Mouse (Mus musculus): ENCODE measurements around the gene Nmnat3. TPM values are rescaled to one million over a fixed set of nuclear protein-coding genes. Genes with fewer than 3 reads are reported as not detected.

Gene Nmnat3
- polyA plus RNA-seq, 1 experiment from 2014 or later = 1.4 TPM

GRCm38 (mm10) chr9:98428783-98429182 lies 141.5 kb downstream of the Nmnat3 start:
- H3K4me1 ChIP-seq (replicated peaks) = peaks cover 41% of the 10 kb centered on the region
- H3K9ac ChIP-seq = no peak overlapping the region
- H3K4me2 ChIP-seq = no peak overlapping the region; the same call in 1 of the 2 replicates
- H3K27me3 ChIP-seq = 0 out of 2 replicates have a peak, but pooled peaks cover 9% of the 10 kb centered on the region
- WGBS = 57% methylated on average over 8 of the region's 8 CpGs
- no peak for ATAC-seq (ENCODE audit: low FRiP score, low read depth)
- H3K27ac ChIP-seq (replicated peaks) = no peak overlapping the region
- no peaks in the 10 kb centered on the region for H3K9me3 ChIP-seq
- no peaks in the 10 kb centered on the region for H3K36me3 ChIP-seq
- H3K4me3 ChIP-seq = no peak overlapping the region

- peak overlapping the region; percentile 24; the same call in 1 of the 2 replicates for H3K4me2 ChIP-seq
- H3K4me3 ChIP-seq = no peak overlapping the region
- 0 out of 2 replicates have a peak overlapping the region, but pooled peaks have one; percentile 3 for H3K27ac ChIP-seq (replicated peaks)
- no peak overlapping the region for H3K9ac ChIP-seq
- H3K9me3 ChIP-seq = no peaks in the 10 kb centered on the region
- no peaks in the 10 kb centered on the region for H3K36me3 ChIP-seq
- ATAC-seq (ENCODE audit: low FRiP score, low read depth) = peak; percentile 52
- WGBS = 5% methylated on average over 7 of the region's 7 CpGs
- 0 out of 2 replicates have a peak, but pooled peaks cover 9% of the 10 kb centered on the region for H3K27me3 ChIP-seq
- H3K4me1 ChIP-seq (replicated peaks) = peaks cover 33% of the 10 kb centered on the region
These were observed 142.6 kb downstream of the Nmnat3 start for GRCm38 (mm10) chr9:98429806-98430205.

- no peak overlapping the region for H3K4me3 ChIP-seq
- no peak overlapping the region for H3K4me2 ChIP-seq
- no peak overlapping the region for H3K9ac ChIP-seq
- no peak for ATAC-seq (ENCODE audit: low FRiP score, low read depth)
- 59% methylated on average over 3 of the region's 3 CpGs for WGBS
- no peak overlapping the region for H3K27ac ChIP-seq (replicated peaks)
- no peaks in the 10 kb centered on the region for H3K9me3 ChIP-seq
- peaks cover 27% of the 10 kb centered on the region for H3K4me1 ChIP-seq (replicated peaks)
- no peaks in the 10 kb centered on the region for H3K36me3 ChIP-seq
- H3K27me3 ChIP-seq = 0 out of 2 replicates have a peak, but pooled peaks cover 9% of the 10 kb centered on the region
These were observed 143.3 kb downstream of the Nmnat3 start for GRCm38 (mm10) chr9:98430528-98430927.

- no peak for ATAC-seq (ENCODE audit: low FRiP score, low read depth)
- H3K9ac ChIP-seq = no peak overlapping the region
- H3K36me3 ChIP-seq = no peaks in the 10 kb centered on the region
- peaks cover 23% of the 10 kb centered on the region for H3K4me1 ChIP-seq (replicated peaks)
- no peak overlapping the region for H3K4me2 ChIP-seq
- no peaks in the 10 kb centered on the region for H3K9me3 ChIP-seq
- 0 out of 2 replicates have a peak, but pooled peaks cover 3% of the 10 kb centered on the region for H3K27me3 ChIP-seq
- H3K27ac ChIP-seq (replicated peaks) = no peak overlapping the region
- WGBS = 36% methylated on average over 2 of the region's 2 CpGs
- no peak overlapping the region for H3K4me3 ChIP-seq
These were observed 145.8 kb downstream of the Nmnat3 start for GRCm38 (mm10) chr9:98433021-98433420.

GRCm38 (mm10) chr9:98433956-98434588 lies 146.8 kb downstream of the Nmnat3 start:
- Histone ChIP-seq H3K4me1 (replicated peaks) (peaks cover 21% of the 10 kb centered on the region), H3K4me3 (no peak overlapping the region), H3K9me3 (no peaks in the 10 kb centered on the region), H3K27ac (replicated peaks) (no peak overlapping the region), H3K4me2 (no peak overlapping the region), H3K36me3 (no peaks in the 10 kb centered on the region), H3K27me3 (0 out of 2 replicates have a peak, but pooled peaks cover 3% of the 10 kb centered on the region), H3K9ac (no peak overlapping the region)
- no peak for ATAC-seq (ENCODE audit: low FRiP score, low read depth)
- 16% methylated on average over 4 of the region's 4 CpGs for WGBS

- H3K9me3 ChIP-seq = no peaks in the 10 kb centered on the region
- H3K4me3 ChIP-seq = no peak overlapping the region
- no peak overlapping the region for H3K9ac ChIP-seq
- no peak overlapping the region for H3K27ac ChIP-seq (replicated peaks)
- no peaks in the 10 kb centered on the region for H3K36me3 ChIP-seq
- WGBS = 91% methylated on average over 4 of the region's 4 CpGs
- H3K4me1 ChIP-seq (replicated peaks) = peaks cover 10% of the 10 kb centered on the region
- H3K27me3 ChIP-seq = no peaks in the 10 kb centered on the region
- no peak overlapping the region for H3K4me2 ChIP-seq
- ATAC-seq (ENCODE audit: low FRiP score, low read depth) = no peak
These were observed 150.6 kb downstream of the Nmnat3 start for GRCm38 (mm10) chr9:98437819-98438218.

GRCm38 (mm10) chr9:98439091-98439490 lies 151.9 kb downstream of the Nmnat3 start:
- Histone ChIP-seq H3K9ac (no peak overlapping the region), H3K27ac (replicated peaks) (no peak overlapping the region), H3K4me1 (replicated peaks) (peaks cover 6% of the 10 kb centered on the region; the same call in 1 of the 2 replicates), H3K4me2 (no peak overlapping the region), H3K4me3 (no peak overlapping the region), H3K27me3 (no peaks in the 10 kb centered on the region), H3K9me3 (no peaks in the 10 kb centered on the region), H3K36me3 (no peaks in the 10 kb centered on the region)
- ATAC-seq (ENCODE audit: low FRiP score, low read depth) = no peak
- WGBS = 69% methylated on average over 3 of the region's 3 CpGs

GRCm38 (mm10) chr9:98442638-98443037 lies 155.4 kb downstream of the Nmnat3 start:
- Histone ChIP-seq H3K27me3 (no peaks in the 10 kb centered on the region), H3K36me3 (no peaks in the 10 kb centered on the region), H3K4me1 (replicated peaks) (0 out of 2 replicates have a peak, but pooled peaks cover 6% of the 10 kb centered on the region), H3K9ac (no peak overlapping the region), H3K9me3 (no peaks in the 10 kb centered on the region), H3K27ac (replicated peaks) (no peak overlapping the region), H3K4me2 (no peak overlapping the region), H3K4me3 (no peak overlapping the region)
- no peak for ATAC-seq (ENCODE audit: low FRiP score, low read depth)
- 58% methylated on average over 5 of the region's 5 CpGs for WGBS

GRCm38 (mm10) chr9:98445359-98446149 lies 158.3 kb downstream of the Nmnat3 start:
- Histone ChIP-seq H3K36me3 (no peaks in the 10 kb centered on the region), H3K27ac (replicated peaks) (no peak overlapping the region), H3K9ac (no peak overlapping the region), H3K4me3 (no peak overlapping the region), H3K27me3 (no peaks in the 10 kb centered on the region), H3K4me2 (no peak overlapping the region), H3K9me3 (no peaks in the 10 kb centered on the region), H3K4me1 (replicated peaks) (no peaks in the 10 kb centered on the region)
- no peak for ATAC-seq (ENCODE audit: low FRiP score, low read depth)
- 87% methylated on average over 9 of the region's 9 CpGs for WGBS

GRCm38 (mm10) chr9:98450976-98451375 lies 163.7 kb downstream of the Nmnat3 start:
- Histone ChIP-seq H3K27me3 (no peaks in the 10 kb centered on the region), H3K4me1 (replicated peaks) (no peaks in the 10 kb centered on the region), H3K9ac (no peak overlapping the region), H3K4me3 (no peak overlapping the region), H3K27ac (replicated peaks) (no peak overlapping the region), H3K9me3 (no peaks in the 10 kb centered on the region), H3K4me2 (no peak overlapping the region), H3K36me3 (no peaks in the 10 kb centered on the region)
- peak; percentile 34; the same call in 1 of the 2 replicates for ATAC-seq (ENCODE audit: low FRiP score, low read depth)
- WGBS = 57% methylated on average over 1 of the region's 1 CpGs

- no peaks in the 10 kb centered on the region for H3K27me3 ChIP-seq
- no peak overlapping the region for H3K9ac ChIP-seq
- no peaks in the 10 kb centered on the region for H3K4me1 ChIP-seq (replicated peaks)
- no peak for ATAC-seq (ENCODE audit: low FRiP score, low read depth)
- no peaks in the 10 kb centered on the region for H3K9me3 ChIP-seq
- 76% methylated on average over 2 of the region's 2 CpGs for WGBS
- no peak overlapping the region for H3K4me2 ChIP-seq
- no peak overlapping the region for H3K27ac ChIP-seq (replicated peaks)
- H3K4me3 ChIP-seq = no peak overlapping the region
- H3K36me3 ChIP-seq = no peaks in the 10 kb centered on the region
These were observed 179.5 kb downstream of the Nmnat3 start for GRCm38 (mm10) chr9:98466709-98467108.
